Mouse (Mus musculus): Measurements from ENCODE around the gene Cdcp2.

DNA sequence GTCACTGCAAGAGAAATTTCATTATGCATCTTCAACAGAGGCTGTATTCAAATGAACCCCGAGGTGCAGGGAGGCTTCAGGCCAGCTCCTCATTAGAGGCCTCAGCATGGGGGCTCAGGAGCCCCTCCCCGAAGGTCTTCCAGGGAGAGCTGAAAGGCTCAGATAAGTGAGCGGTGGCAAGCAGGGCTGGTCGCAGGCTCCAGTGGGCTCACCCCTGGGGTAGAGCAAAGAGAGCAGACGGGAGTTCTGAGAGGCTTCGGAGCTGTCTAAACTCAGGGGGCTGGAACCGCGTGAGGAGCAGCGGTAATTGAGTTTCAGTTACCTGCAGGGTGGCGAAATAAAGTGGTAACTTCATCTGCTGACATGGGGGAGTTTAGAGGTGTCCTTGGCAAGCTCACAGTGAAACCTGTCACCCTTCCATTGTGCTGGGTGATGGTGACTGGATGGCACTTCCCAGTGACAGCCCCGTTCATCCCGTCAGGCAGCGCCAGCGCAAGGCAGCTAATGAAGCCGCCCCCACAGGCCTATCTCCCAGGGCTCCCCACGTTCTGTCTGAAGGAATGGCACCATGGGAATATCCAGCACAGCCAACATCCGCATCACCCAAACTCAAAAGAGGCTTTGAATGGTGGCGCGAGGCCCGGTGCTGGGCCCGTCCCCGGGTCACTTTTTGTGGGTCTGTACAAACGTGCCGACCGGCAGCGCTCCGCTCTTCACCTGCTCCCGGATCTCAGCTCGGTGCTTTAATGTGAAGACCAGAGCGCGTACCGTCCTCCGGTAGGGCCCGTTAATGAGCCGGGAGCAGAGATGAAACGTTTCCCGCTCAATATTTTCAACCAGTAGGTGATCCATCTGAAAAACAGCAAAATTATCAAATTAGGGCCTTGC, 42.5 kb downstream of the Cdcp2 start:
- TF ChIP-seq HCFC1 (IDR thresholded peaks at IDR 0.05; ENCODE audit: low read depth, low read length), result no peak
- no peak for TF ChIP-seq POLR2A (IDR thresholded peaks at IDR 0.05; ENCODE audit: control insufficient read depth in 1 of 2, insufficient read depth in 1 of 2, low read depth in 1 of 2, low read length in 2 of 2, poor library complexity in 1 of 2)
- TF ChIP-seq CTCF (IDR thresholded peaks at IDR 0.05 in 2 of 3, conservative IDR thresholded peaks at IDR 0.05 in 1 of 3; ENCODE audit: control insufficient read depth in 1 of 3, insufficient read depth in 1 of 3, low read depth in 2 of 3, low read length in 3 of 3, poor library complexity in 1 of 3, severe bottlenecking in 1 of 3), result no peak
- no peak for TF ChIP-seq E2F4 (IDR thresholded peaks at IDR 0.05; ENCODE audit: borderline replicate concordance, low read depth, low read length)
- TF ChIP-seq TCF12 (IDR thresholded peaks at IDR 0.05; ENCODE audit: low read depth, low read length), result no peak
- TF ChIP-seq MAZ (IDR thresholded peaks at IDR 0.05; ENCODE audit: low read depth, low read length), result no peak
- no peak for TF ChIP-seq POLR2AphosphoS2 (IDR thresholded peaks at IDR 0.05; ENCODE audit: low read length)
- TF ChIP-seq MEF2A (IDR thresholded peaks at IDR 0.05; ENCODE audit: extremely low read depth, insufficient replicate concordance, low read depth, low read length, poor library complexity, severe bottlenecking), result no peak
- no peak for TF ChIP-seq RCOR1 (IDR thresholded peaks at IDR 0.05; ENCODE audit: low read depth, low read length)
- TF ChIP-seq SMC3 (IDR thresholded peaks at IDR 0.05; ENCODE audit: low read depth, low read length), result no peak
- no peak for TF ChIP-seq MAX (IDR thresholded peaks at IDR 0.05; ENCODE audit: low read length)
- no peak for TF ChIP-seq MAFK (IDR thresholded peaks at IDR 0.05; ENCODE audit: borderline replicate concordance, low read depth, low read length)
- no peak for TF ChIP-seq ZC3H11A (IDR thresholded peaks at IDR 0.05; ENCODE audit: low read depth, low read length)
